Mouse (Mus musculus): Measurements from ENCODE around the gene Nfasc. TPM values are rescaled to one million over a fixed set of nuclear protein-coding genes. Genes with fewer than 3 reads are reported as not detected.

Nfasc gene
- polyA plus RNA-seq, 1 experiment = 0.75 TPM

DNA sequence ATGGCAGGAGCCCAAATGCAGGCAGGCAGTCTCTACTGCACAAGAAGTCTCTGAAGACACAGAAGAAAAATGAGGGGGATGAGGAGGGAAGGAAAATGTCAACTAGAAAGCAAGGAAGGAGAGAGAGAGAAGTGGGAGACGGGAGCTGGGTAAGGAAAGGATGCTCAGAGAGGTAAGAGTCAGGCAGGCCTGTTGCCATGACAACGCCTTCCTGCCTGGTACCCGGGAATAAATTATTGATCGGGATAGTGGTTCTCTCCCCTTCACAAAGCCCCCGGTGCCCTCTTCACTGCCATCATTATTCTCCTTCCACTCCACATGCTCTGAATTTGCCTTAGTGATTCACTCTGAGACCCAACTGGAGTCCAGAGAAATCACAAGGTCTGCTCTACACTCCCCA, 23.4 kb downstream of the Nfasc start:
- WGBS = 83% methylated on average over 5 of the region's 5 CpGs

DNA sequence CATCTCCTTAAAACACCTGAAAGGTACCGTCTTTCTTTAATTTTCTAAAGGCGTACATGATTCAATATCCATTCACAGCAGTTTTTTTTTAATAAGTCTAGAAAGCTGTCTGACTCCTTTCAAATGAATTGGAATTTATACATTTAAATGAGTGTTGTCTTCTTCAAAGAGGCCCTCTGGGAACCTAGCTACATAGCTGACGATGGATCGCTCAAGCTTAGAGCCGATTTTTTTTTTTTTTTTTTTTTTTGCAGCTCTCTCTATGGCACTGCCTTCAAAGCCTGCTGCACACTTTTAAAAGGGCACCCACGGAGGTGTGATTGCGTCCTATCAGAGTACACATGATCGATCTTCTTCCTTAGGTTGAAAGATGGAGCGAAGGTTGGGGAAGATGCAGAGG, 26.6 kb downstream of the Nfasc start:
- no peak overlapping the region for H3K27ac ChIP-seq (ENCODE audit: control insufficient read depth, insufficient read depth, low read depth, low read length, poor library complexity)
- no peak overlapping the region for H3K4me3 ChIP-seq (replicated peaks; ENCODE audit: control insufficient read depth, low read depth, low read length)
- no peaks in the 10 kb centered on the region for H3K4me1 ChIP-seq (ENCODE audit: control insufficient read depth, insufficient read depth, low read length)
- 80% methylated on average over 9 of the region's 9 CpGs for WGBS
- TF ChIP-seq CTCF (IDR thresholded peaks at IDR 0.05; ENCODE audit: control insufficient read depth, insufficient read depth, low read length) (no peak), POLR2A (IDR thresholded peaks at IDR 0.05; ENCODE audit: borderline replicate concordance, control insufficient read depth, low read depth, low read length) (no peak)

More for the DNA sequence above, 23.4 kb downstream of the Nfasc start:
- Histone ChIP-seq H3K27ac (ENCODE audit: control insufficient read depth, insufficient read depth, low read depth, low read length, poor library complexity) (no peak overlapping the region), H3K4me3 (replicated peaks; ENCODE audit: control insufficient read depth, low read depth, low read length) (no peak overlapping the region), H3K4me1 (ENCODE audit: control insufficient read depth, insufficient read depth, low read length) (no peaks in the 10 kb centered on the region)
- TF ChIP-seq CTCF (IDR thresholded peaks at IDR 0.05; ENCODE audit: control insufficient read depth, insufficient read depth, low read length) (no peak), POLR2A (IDR thresholded peaks at IDR 0.05; ENCODE audit: borderline replicate concordance, control insufficient read depth, low read depth, low read length) (no peak)

DNA sequence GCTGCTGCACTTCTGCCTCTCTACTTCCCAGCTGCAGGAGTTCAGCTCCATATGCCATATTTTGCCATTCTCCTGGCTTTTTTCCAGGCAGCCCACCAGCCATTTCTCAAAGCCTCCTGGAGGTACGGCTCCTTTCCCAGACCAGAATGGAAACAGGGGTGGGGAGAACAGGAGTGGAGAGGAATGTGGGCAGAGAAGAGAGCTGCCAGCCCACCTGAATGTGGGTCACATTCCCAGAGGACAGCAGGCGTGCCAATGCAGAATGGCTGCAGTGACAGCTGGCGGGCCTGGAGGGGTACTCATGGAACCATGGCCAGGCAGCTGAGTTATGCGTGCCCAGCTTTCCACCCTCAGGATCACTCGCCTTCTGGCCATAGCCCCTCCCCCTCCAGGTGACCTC, 32.2 kb downstream of the Nfasc start:
- H3K27ac ChIP-seq (ENCODE audit: control insufficient read depth, insufficient read depth, low read depth, low read length, poor library complexity) = no peak overlapping the region
- no peak overlapping the region for H3K4me3 ChIP-seq (replicated peaks; ENCODE audit: control insufficient read depth, low read depth, low read length)
- WGBS = 69% methylated on average over 5 of the region's 5 CpGs
- TF ChIP-seq POLR2A (IDR thresholded peaks at IDR 0.05; ENCODE audit: borderline replicate concordance, control insufficient read depth, low read depth, low read length) (no peak), CTCF (IDR thresholded peaks at IDR 0.05; ENCODE audit: control insufficient read depth, insufficient read depth, low read length) (no peak)
- no peaks in the 10 kb centered on the region for H3K4me1 ChIP-seq (ENCODE audit: control insufficient read depth, insufficient read depth, low read length)

DNA sequence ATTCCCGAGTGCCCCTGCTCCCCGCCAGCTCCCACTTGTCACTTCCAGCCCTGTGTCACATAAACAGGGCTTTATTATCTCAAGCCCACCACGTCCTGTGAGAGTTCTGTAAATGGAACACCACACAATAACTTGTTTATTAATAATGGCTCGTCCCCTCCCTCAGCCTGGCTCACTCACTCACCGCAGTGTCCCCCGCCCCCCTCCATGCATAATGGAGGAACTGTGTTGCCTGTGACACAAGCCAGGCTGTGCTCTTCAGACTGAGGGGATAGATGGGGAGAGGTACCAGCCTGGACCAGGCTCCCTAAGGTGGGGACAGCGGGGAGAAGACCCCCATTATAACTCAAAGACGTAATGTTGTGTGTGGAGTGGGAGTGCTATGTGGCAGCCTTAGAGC, 34.3 kb downstream of the Nfasc start:
- Histone ChIP-seq H3K4me3 (replicated peaks; ENCODE audit: control insufficient read depth, low read depth, low read length) (no peak overlapping the region), H3K4me1 (ENCODE audit: control insufficient read depth, insufficient read depth, low read length) (no peaks in the 10 kb centered on the region), H3K27ac (ENCODE audit: control insufficient read depth, insufficient read depth, low read depth, low read length, poor library complexity) (no peak overlapping the region)
- TF ChIP-seq CTCF (IDR thresholded peaks at IDR 0.05; ENCODE audit: control insufficient read depth, insufficient read depth, low read length) (no peak), POLR2A (IDR thresholded peaks at IDR 0.05; ENCODE audit: borderline replicate concordance, control insufficient read depth, low read depth, low read length) (no peak)
- 58% methylated on average over 8 of the region's 8 CpGs for WGBS

DNA sequence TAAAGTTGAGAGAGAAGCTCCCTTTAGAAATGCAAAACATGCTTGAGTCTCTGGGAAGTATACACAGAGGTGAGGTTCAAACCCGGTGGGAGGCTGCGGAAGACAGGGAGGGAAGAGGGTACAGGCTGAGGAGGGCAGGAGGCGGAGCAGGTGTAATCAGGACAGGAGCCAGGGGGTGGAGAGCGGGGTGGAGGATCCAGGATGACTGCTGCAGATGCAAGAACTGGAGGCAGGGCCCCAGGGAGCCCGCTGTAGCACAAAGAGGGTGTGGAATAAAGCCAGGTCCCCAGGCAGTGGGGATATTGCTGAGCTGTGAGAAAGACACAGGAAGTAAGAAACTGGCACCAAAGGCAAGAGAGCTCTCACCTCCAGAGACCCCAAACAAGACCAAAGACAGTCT, 38.1 kb downstream of the Nfasc start:
- Histone ChIP-seq H3K4me3 (replicated peaks; ENCODE audit: control insufficient read depth, low read depth, low read length) (no peak overlapping the region), H3K27ac (ENCODE audit: control insufficient read depth, insufficient read depth, low read depth, low read length, poor library complexity) (no peak overlapping the region; the same call in 1 of the 2 replicates), H3K4me1 (ENCODE audit: control insufficient read depth, insufficient read depth, low read length) (no peaks in the 10 kb centered on the region)
- no peak for TF ChIP-seq POLR2A (IDR thresholded peaks at IDR 0.05; ENCODE audit: borderline replicate concordance, control insufficient read depth, low read depth, low read length)
- no peak for TF ChIP-seq CTCF (IDR thresholded peaks at IDR 0.05; ENCODE audit: control insufficient read depth, insufficient read depth, low read length)
- WGBS = 41% methylated on average over 5 of the region's 5 CpGs

DNA sequence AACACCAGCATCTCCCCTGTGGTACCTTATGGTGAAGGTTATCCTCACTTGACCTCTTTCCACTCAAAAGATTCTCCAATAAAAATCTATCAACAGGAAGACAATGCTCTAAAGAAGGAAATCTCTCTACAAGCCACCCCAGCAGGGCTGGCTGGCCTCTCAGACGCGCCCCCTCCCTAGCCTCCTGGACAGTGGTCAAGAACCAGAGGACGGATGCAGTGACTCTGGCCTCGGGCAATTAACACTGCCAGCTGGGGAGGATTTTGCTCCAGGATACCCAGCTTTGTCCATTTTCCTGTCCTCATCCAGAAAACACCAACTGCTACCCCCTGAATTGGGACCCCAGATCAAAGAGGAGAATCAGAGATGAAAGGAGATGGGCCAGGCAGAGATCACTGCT, 44.7 kb downstream of the Nfasc start:
- 77% methylated on average over 4 of the region's 4 CpGs for WGBS
- Histone ChIP-seq H3K4me3 (replicated peaks; ENCODE audit: control insufficient read depth, low read depth, low read length) (no peak overlapping the region), H3K27ac (ENCODE audit: control insufficient read depth, insufficient read depth, low read depth, low read length, poor library complexity) (no peak overlapping the region), H3K4me1 (ENCODE audit: control insufficient read depth, insufficient read depth, low read length) (no peaks in the 10 kb centered on the region)
- TF ChIP-seq POLR2A (IDR thresholded peaks at IDR 0.05; ENCODE audit: borderline replicate concordance, control insufficient read depth, low read depth, low read length) (no peak), CTCF (IDR thresholded peaks at IDR 0.05; ENCODE audit: control insufficient read depth, insufficient read depth, low read length) (no peak)

DNA sequence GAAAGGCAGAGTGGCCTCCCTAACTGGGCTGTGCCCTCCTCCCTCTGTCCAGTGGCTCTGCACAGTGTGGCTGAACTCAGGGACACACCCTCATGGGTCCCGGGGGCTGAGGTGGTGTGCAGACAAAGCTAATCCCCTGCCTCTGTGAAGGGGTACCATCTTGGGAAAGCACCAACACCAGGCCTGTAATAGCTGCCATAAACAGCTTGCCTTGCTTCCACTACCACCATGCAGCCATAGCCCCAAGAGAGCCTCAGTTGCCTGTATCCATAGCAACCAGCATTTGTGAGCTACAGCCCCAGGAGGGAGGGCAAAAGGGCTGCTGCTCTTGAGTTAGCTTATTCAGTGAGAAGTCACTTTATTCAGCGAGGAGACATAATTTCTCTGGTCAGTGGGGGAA, 45.4 kb downstream of the Nfasc start:
- Histone ChIP-seq H3K4me3 (replicated peaks; ENCODE audit: control insufficient read depth, low read depth, low read length) (no peak overlapping the region), H3K4me1 (ENCODE audit: control insufficient read depth, insufficient read depth, low read length) (no peaks in the 10 kb centered on the region), H3K27ac (ENCODE audit: control insufficient read depth, insufficient read depth, low read depth, low read length, poor library complexity) (no peak overlapping the region)
- WGBS = 32% methylated on average over 2 of the region's 2 CpGs
- no peak for TF ChIP-seq CTCF (IDR thresholded peaks at IDR 0.05; ENCODE audit: control insufficient read depth, insufficient read depth, low read length)
- TF ChIP-seq POLR2A (IDR thresholded peaks at IDR 0.05; ENCODE audit: borderline replicate concordance, control insufficient read depth, low read depth, low read length) = no peak

DNA sequence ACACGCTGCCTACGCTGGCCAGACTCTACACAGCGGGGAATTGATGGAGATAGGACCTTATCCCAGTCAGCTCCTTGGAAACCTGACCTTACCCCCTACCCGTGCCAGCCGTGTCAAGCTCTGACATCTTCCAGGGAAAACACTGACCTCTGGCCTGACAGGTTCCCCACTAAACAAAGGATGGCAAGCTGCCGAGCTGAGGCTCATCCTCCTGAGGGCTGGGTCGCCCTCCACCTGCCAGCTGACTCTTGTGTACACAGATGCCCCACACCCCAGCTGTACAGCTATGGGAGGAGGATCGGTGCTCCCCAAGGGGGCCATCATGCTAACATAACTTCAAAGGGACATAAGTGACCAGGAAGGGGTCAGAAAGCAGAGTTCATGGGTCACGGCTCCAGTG, 47.6 kb downstream of the Nfasc start:
- 74% methylated on average over 9 of the region's 9 CpGs for WGBS

DNA sequence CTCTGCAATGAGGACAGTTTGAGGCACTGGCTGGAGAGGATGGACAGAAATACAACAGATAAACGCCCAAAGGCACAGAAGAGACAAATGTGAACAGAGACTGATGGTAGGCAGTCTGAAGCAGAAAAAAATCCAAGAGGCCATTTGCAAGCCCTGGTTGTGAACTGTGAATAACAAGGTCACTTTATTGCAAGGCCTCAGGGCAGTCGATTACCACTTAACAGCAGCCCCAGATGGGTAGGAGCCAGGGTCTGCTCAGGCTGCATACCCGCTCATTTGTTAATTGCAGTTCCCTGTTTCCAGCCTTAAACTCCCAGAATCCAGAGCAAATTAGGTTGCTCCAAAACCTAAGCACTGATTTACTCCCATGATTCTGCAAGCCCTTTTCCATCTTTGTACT, 52.4 kb downstream of the Nfasc start:
- H3K4me3 ChIP-seq (replicated peaks; ENCODE audit: control insufficient read depth, low read depth, low read length) = no peak overlapping the region
- 52% methylated on average over 3 of the region's 3 CpGs for WGBS
- no peak overlapping the region for H3K27ac ChIP-seq (ENCODE audit: control insufficient read depth, insufficient read depth, low read depth, low read length, poor library complexity)
- no peak for TF ChIP-seq POLR2A (IDR thresholded peaks at IDR 0.05; ENCODE audit: borderline replicate concordance, control insufficient read depth, low read depth, low read length)
- no peak for TF ChIP-seq CTCF (IDR thresholded peaks at IDR 0.05; ENCODE audit: control insufficient read depth, insufficient read depth, low read length)
- H3K4me1 ChIP-seq (ENCODE audit: control insufficient read depth, insufficient read depth, low read length) = no peaks in the 10 kb centered on the region

More for the DNA sequence above, 47.6 kb downstream of the Nfasc start:
- Histone ChIP-seq H3K27ac (ENCODE audit: control insufficient read depth, insufficient read depth, low read depth, low read length, poor library complexity) (no peak overlapping the region), H3K4me3 (replicated peaks; ENCODE audit: control insufficient read depth, low read depth, low read length) (no peak overlapping the region), H3K4me1 (ENCODE audit: control insufficient read depth, insufficient read depth, low read length) (no peaks in the 10 kb centered on the region)
- no peak for TF ChIP-seq POLR2A (IDR thresholded peaks at IDR 0.05; ENCODE audit: borderline replicate concordance, control insufficient read depth, low read depth, low read length)
- no peak for TF ChIP-seq CTCF (IDR thresholded peaks at IDR 0.05; ENCODE audit: control insufficient read depth, insufficient read depth, low read length)
